Mouse (Mus musculus) olfactory bulb, adult 2 months (tissue): ENCODE data around the gene Cdon.

ENCODE experiments used
- CTCF ChIP-seq: fragments of 200-500 bp; IDR thresholded peaks from 2 replicates; pipeline ENCODE4 v1.5.1; 2012; ENCODE audit warnings: low read depth, mild to moderate bottlenecking, low read length, moderate library complexity; ENCODE audit not compliant: insufficient read depth
- POLR2A ChIP-seq: fragments of 200-500 bp; IDR thresholded peaks from 2 replicates; pipeline ENCODE4 v1.6.1; 2012; ENCODE audit warnings: mild to moderate bottlenecking, low read depth, low read length, moderate library complexity; ENCODE audit not compliant: insufficient read depth

DNA sequence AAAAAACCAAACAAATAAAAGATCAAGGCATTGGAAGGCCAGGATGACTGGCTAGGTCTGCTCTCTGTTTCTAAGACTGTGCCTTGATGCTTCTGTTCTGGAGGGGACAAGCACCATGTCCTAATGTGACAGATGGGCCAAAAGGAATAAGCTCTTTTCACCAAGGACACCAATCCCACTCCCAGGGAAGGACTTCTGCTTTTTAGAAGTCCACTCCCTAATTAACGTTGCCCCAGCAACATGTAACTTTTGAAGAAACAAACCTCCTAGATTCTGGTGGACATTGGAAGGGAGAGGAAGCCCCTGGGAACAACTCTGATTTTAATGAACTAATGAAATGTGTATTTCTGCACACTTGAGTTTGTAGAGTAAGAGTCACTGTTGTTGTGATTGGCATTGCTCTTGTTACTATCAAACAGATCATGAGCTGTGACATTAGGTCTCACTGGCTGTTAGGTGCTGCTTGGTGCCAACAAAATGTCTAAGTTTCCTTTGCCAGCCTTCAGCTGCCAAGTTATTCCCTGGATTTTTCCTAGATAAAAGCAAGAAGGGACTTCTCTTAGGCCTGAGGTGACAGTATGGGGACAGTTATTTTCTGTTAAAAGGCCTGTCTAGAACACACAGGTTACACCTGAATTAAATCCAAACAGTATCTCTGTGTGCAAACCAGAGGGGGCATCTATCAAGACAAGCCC is 102.0 kb downstream of the Cdon start:
- TF ChIP-seq CTCF (no peak), POLR2A (no peak)
